ENCODE assay signal across 9 mouse cellular contexts in the genomic region with DNA sequence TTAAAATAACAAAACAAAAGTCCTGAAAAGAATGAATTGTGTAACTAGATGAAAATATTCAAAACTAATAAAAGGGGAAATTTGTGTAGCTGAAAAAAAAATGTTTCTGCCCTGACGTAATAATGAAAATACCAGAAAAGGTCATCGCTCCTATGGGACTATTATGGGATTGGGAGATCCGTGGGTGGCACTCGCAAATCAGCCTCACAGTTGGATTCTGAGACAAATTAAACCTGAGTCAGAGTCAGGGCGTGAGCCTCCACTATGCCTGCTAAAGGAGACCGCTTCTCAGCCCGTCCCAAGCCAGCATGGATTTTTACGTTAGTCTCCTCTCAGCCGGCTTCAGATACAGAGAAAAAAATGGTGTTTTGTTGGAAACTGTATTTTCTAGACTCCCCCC.
"Had no signal": no experiment of that assay in that cellular context is flagged by ENCODE, and none has a peak within 500 bp of the region (broad histone marks: within the 10 kb centered on the region; RNA-seq: fewer than 3 reads in every experiment).

No protein-coding gene starts in this region.

- H3K27me3 ChIP-seq: kidney, embryonic 15.5 days; lung, embryonic 15.5 days had no signal

- ATAC-seq: liver, postnatal 0 days had no signal

- H3K4me3 ChIP-seq: kidney, embryonic 15.5 days; left cerebral cortex, adult 2 months; liver, embryonic 13.5 days; lung, embryonic 15.5 days; megakaryocyte, embryonic 14.5 days had no signal

- H3K9ac ChIP-seq: kidney, embryonic 15.5 days; liver, embryonic 13.5 days; liver, postnatal 0 days; lung, embryonic 15.5 days had no signal

- H3K36me3 ChIP-seq: kidney, embryonic 15.5 days; liver, embryonic 13.5 days; lung, embryonic 15.5 days had no signal

- H3K9me3 ChIP-seq: kidney, embryonic 15.5 days; liver, embryonic 13.5 days; lung, embryonic 15.5 days had no signal

- H3K27ac ChIP-seq: kidney, embryonic 15.5 days; left cerebral cortex, adult 2 months; liver, embryonic 13.5 days; lung, embryonic 15.5 days; macrophage had no signal

- DNase-seq: liver, embryonic 13.5 days; thymus, adult 18-20 months had no signal

- H3K4me2 ChIP-seq: kidney, embryonic 15.5 days; liver, embryonic 13.5 days; lung, embryonic 15.5 days; midbrain, embryonic 11.5 days had no signal

- H3K4me1 ChIP-seq: liver, embryonic 13.5 days; lung, embryonic 15.5 days had no signal
